Mouse (Mus musculus): ENCODE results near the gene Dpm1.
A peak's percentile ranks its signal among the peaks of the same experiment; 100 is the strongest.

Dpm1 gene

DNA sequence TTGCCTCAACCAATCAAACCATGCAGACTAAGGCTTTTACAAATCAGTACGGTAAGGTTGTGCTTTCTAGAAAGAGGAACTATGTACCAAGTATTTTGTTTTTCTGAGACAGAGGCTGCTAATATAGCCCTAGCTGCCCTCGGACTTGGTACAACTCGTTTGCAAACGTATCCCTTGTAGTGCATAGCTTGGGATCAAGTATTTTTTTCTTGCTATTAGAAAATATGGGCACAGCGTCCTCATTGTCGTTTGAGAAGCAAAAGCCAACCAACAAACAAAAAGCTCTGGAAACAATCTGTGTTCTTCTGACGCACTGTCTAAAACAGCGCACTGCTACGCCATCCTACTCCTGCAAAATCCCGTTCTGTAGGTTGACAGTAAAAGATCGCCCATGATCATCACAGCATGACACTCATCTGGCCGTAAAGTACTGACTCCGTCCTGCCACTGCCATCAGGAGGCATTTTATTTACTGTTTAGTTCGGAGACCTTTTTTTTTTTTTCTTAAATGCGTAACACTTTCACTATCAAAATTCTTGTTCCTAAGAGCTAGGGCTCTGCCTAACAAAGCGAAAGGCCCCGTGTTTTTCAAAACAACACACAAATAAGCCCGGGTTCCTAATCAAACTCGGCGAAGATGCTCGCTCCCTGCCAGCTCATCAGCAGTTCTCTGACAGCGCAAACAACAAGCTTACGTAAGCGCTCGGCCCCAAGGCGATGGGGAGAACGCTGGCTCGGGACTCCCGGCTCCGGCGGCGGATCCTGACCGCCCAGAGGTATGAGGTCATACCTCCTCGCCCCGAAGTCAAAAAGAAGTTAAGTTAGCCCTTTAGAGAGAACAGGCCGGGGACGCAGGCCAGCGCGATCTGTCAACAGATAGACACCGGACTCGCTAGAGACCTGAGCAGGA, 1.0 kb downstream of the Dpm1 start:
- no peak for DNase-seq (ENCODE audit: low read depth)

DNA sequence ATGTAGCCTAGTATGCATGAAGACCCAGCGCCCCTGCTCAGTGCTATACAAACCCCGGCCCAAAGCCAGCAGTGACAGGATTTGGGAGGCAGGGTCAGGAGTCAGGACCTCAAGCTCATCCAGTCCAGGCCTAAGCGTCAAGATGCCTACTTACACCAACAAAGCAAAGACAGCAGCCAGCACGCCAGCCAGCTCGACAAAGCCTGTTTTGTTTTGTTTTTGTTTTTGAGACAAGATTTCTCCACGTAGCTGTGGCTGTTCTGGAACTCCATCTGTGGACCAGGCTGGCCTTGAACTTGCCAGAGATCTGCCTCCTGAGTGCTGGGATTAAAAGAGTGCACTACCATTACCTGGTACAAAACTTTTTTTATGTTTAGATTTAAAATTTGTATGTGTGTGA, 7.1 kb downstream of the Dpm1 start:
- no peak for DNase-seq (ENCODE audit: low read depth)

DNA sequence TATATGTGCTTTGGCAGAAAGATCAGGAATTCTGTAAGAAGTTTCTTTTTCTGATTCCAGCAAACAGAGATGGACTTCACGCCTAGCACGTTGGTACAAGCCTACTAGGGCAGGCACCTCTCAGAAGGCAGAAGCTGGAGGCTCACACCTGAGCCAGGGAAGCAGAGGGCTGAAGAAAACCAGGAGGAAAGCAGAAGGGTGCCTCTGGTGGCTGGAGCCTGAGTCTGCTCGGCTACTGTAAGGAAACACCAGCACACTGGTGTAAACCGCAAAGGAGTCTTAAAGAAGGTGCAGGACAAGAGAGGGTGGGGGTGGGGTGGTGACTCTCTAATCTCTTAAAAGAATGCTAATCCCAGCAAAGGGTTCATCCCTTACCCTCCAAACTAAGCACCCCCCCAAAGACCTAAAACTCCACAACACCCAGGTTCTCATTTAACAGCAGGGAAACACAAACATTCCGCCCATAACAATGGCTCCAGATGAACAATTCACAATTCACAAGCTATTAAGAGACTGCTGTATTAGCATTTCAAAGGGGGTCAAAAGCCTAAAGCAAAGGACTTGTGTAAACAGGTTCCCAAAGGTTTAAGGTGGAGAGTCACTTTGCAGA, 16.5 kb downstream of the Dpm1 start:
- no peak for DNase-seq (ENCODE audit: low read depth)

DNA sequence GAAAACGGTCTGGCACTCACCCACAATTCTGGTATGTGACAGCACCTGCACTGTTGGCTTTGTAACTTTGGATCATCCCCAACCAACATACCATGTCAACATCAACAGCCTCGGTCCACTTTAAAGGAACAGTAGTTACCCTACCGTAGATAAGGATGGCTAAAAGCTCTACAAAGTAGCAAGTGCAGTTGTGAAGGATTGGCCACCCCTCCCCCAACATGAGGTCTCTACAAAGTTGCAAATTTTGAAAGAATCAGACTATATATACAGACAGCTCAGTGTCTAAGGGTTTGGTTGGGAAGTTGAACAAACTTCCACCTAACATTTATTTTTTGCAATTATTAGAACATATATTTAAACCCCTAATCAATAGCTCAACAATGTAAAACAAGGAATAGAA, 22.5 kb downstream of the Dpm1 start:
- DNase-seq (ENCODE audit: low read depth), result no peak

DNA sequence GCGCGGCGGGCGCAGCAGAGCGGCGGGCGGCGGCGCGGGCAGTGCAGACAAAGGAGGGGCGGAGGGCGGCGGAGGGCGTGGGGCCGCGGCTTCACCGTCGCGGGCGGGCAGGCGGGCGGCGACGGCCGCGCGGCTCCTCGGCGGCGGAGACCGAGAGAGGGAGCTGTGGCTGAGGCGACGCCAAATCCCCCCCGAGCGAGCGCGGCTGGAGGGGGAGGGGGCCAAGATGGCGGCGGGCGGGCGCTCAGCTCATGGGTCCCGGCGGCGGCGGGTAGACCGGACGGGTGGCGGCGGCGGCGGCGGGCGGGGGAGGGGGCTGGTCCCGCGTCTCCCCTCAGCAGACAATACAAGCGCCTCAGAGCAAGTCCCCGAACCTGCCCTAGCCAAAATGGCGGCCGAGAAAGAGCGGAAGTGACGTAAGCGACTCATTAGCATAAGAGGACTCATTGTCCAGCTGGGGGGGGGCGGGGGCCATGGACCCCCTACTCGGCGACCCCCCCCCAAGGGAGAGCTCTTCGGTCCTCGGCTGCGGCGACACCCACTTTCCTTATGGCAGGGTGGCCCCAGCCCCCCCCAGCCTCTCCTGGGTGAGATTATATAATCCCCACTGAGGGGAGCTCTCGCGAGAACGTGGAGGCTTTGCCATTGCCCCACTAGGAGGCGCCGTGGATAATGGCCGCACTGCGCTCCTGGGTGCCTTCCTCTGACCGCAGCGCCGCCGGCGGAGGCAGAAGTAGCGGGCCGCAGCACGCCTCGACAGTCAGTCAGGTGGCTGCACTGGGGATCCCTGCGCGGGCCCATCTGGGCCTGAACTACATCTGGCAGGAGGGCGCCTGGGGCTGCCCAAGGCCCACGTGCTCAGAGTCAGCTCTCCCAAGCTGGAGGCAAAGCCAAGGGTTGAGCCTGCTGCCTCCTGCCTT, 23.4 kb downstream of the Dpm1 start, which contains the start of gene Adnp:
Gene Adnp (minus strand): TSS at position 388 of the 920 bp plus-strand sequence.
- DNase-seq (ENCODE audit: low read depth), result peak; percentile 91

DNA sequence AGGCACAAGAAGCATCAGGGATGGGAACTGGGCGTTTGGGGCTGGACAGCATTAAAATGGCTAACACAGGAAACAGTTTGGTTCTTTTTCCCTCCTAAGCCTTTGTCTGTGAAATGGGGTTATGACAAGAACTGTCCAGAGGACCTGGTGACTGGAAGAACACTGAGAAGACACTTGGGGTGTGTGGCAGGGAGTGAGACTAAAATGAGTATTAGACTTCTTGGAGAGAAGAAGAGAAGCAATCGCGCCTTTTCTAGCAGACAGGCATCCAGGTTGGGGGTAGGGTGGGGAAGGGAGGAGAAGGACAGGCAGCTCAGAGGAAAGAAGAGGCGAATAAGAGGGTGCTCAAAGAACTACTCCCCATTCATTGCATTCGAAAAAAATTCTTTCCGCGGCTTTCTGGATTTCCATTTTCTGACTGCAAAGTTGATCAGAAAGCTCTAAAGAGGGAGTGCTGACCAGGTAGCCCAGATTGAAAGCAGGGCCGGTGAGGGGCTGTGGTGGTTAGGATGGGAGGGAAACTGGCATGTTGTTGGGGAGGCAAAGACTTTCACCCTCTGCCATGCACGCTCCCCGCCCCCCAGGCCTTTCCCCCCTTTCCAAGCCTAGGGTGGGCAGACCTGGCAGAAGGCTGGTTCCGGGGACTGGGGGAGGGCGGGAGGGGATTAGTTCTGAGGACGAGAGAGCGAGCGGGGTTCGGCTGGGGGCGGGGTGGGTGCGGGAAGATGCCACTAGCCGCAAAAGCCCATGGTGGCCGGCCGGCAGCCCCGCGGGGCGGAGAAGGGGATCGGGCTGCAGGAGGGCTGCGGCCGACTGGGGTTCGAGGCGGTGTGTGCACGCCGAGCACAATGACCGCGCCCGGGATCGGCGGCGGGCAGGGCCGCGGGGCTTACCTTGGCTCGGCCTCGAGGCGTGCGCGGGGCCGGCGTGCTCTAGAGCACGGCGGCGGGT, 24.4 kb downstream of the Dpm1 start:
- no peak for DNase-seq (ENCODE audit: low read depth)

DNA sequence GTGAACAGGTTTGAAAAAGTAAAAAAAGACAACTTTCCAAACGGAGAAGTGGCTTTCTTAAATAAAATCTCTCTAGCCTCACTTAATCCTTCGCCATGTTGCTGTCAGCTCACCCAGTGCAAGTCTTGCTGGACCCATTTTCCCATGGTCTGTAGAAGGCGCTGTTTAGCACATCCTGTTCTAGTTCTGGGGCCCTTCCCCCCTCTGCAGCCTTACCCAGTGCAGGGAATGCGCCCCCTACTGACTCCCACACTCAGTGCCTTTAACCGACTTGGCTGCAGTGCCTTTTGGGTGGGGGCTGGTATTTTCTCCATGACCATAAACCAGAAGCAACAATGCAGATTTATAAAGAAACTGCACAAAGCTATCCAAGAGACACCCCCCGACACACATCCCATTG, 25.1 kb downstream of the Dpm1 start:
- peak; percentile 94 for DNase-seq (ENCODE audit: low read depth)

DNA sequence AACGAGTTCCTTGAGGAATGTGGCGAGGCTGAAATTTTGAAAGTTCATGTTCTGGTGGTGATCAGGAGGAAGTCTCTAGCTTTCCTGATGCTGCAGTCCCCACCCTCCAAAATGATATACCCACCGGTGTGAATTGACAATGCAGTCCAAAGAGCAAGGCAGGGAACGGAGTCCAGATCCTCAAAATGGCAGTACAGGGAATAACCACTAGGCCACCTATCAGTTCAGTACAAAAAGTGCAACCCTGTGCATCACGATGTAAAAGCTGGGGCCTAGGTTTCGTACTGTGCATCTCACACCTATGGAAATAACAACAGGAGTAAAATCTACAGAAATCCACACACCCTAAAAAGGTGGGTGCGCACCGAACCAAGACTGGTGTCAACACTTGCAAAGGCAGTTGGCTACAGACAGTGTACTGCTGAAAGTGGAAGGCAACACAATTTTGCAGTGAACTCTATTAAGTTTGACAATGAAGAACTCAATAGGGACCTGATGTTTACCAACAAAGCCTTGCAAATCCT, 25.9 kb downstream of the Dpm1 start:
- no peak for DNase-seq (ENCODE audit: low read depth)

DNA sequence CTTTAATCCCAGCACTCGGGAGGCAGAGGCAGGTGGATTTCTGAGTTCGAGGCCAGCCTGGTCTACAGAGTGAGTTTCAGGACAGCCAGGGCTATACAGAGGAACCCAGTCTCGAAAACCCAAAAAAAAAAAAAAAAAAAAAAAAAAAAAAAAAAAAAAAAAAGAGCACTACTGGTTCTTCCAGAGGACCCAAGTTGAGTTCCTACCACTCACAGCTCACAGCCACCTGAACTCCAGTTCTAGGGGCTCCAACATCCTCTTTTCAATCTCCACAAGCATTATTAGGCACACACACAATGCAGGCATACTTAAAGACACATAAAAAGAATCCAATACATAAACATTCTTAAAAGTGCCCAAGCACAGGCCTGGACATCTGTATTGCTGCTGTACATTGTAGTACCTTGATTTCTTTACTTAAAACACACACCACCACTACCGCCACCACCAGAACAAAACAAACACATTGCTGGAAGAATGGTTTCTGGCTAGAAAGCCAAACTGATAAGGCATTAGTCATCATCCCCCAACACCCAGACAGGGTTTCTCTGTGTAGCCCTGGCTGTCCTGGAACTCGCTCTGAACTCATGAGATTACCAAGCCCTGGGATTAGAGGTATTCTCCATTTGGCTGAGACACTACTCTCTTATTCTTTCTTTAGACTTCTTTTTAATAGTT, 30.2 kb downstream of the Dpm1 start:
- peak; percentile 28 for DNase-seq (ENCODE audit: low read depth)

DNA sequence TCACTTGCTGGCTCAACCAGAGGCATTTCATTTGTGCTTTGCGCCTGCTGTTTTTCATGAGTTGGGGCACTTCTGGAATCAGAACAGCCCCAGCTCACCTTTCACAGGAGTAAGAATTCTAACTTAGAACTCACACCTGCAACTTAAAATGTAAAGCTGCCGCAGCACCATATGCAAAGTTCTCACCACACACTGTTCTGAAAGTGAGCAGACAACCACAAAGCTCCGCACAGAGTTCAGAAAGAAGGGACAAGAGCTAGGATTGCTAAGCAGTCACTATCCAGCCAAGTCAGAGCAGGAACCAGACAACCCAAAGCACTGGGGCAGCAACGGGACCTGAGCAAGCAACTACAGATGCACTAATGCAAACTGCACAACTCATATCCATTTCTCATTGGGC, 30.9 kb downstream of the Dpm1 start:
- no peak for DNase-seq (ENCODE audit: low read depth)

DNA sequence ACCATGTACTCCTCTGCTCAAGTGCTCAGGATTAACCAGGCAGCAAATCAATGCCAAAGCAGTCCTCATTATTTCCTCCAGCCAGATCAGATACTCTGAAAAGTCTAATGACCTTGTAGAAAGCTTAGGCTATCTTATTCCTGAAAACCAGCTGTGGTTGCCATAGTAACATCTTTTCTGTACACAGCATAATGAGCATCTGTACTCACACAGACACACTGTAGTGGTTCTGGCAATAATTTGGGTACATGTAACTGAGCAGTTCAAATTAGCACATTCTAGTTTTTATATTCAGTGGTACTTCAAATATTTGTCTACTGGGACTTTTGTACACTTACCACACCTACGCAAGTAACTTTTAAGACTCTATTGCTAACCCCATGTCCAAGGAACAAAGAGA, 32.0 kb downstream of the Dpm1 start:
- no peak for DNase-seq (ENCODE audit: low read depth)

DNA sequence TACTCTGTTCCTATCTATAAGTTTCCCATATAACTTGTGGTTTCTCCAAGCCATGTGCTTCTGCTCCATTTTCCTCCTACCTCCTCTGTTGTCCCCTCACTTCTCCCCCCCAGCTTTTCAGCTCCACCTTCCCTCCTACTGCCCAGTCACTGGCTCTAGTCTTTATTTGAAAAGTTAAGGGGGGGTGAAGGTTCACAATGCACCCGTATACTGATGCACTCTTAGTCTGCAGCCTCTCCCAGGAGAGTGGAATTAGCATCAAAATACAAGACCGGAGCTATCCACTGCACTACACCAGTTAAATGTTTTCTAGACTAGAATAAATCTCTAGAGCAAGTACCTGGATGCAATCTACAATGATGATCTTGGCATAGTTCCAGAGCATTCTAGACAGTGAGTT, 34.7 kb downstream of the Dpm1 start:
- DNase-seq (ENCODE audit: low read depth), result no peak

DNA sequence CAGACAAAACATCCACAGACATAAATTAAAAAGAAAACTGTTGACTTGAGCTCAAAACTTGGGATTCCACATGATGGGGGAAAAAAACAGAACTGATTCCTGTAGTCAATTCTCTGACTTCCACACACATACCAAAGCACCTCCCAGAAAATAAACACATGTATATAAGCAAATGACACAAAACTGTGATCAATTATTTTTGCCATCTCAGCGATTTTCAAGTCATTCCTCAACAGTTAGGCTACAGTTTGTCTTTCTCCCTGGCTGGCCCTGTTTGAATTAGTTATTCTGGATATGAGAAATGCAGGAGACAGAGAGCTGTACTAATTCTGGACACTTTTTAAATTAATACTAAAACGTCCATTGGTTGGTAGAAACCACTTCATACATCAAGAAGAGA, 36.7 kb downstream of the Dpm1 start:
- DNase-seq (ENCODE audit: low read depth), result no peak

DNA sequence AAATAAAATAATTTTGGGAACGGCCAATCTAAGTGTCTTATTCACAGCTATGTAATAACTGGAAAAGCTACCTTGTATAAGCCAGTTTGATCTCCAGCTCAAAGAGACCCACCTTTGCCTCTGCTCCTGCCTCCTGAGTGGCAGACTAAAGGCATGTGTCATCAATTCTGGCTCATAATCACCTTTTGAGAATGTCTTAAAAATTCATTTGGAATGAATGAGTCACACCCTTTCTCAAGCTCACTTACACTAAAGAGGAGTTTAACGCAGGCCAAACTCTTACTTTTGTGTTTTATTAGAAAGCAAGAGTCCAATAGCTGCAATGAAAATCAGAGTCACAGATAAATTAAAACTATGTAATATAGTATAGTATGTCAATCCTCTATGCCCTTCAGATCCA, 38.5 kb downstream of the Dpm1 start:
- no peak for DNase-seq (ENCODE audit: low read depth)

DNA sequence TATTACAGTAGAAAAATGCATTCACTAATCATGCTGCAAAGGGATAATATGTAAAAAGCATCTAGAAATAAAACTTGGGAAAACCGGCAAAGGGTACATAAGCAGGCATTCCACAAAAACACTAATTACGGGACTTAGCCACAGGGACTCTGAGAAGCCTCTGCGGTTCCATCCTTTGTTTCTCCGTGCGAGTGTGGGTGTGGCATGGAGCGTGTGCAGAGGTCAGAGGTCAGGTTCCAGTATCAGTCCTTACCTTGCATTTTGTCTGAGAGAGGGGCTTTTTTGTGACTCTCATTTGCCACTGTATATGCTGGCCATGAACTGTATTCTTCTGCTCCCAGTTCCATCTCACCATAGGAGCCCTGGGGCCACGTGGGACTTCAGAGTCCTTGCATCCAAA, 54.4 kb downstream of the Dpm1 start:
- DNase-seq (ENCODE audit: low read depth), result no peak

DNA sequence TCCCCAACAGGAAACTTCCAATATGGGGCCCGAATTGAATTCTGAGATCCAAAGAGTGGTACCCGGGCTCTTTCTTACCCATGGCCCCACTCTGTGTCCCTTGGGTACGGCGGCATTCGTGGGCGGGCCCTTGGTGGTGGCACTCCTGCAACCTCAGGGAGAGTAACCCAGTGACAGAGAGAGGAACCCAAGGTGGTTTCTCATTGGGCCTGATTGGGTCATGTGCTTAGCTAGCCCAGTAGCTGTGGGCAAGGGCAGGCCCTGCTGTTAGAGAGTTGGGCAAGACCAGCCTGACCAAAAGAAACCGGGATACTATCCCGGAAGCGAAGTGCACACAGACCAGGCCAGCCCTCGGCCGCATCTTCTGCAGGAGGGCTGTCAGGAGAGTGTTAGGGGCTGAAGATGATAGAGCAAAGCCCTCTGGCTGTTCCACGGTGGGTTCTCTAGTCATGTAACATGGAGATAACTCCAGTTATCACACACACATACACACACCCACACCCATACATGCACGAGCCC, 60.2 kb downstream of the Dpm1 start:
- DNase-seq (ENCODE audit: low read depth), result peak; percentile 63

DNA sequence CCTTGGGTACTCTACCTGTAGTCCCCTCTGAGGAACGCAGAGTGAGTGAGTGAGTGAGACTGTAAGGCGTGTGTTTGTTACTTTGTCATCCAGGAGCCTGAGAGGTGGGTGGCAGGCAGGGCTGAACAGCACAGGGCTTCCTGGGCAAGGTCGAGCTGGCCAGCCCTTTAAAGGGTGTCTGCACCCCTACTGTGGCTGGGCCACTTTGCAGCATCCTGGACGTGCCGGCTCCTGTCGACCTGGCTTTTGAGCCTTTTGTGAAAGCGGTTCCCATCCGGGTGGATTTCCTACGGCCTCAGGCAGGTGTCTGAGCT, 60.6 kb downstream of the Dpm1 start:
- no peak for DNase-seq (ENCODE audit: low read depth)

DNA sequence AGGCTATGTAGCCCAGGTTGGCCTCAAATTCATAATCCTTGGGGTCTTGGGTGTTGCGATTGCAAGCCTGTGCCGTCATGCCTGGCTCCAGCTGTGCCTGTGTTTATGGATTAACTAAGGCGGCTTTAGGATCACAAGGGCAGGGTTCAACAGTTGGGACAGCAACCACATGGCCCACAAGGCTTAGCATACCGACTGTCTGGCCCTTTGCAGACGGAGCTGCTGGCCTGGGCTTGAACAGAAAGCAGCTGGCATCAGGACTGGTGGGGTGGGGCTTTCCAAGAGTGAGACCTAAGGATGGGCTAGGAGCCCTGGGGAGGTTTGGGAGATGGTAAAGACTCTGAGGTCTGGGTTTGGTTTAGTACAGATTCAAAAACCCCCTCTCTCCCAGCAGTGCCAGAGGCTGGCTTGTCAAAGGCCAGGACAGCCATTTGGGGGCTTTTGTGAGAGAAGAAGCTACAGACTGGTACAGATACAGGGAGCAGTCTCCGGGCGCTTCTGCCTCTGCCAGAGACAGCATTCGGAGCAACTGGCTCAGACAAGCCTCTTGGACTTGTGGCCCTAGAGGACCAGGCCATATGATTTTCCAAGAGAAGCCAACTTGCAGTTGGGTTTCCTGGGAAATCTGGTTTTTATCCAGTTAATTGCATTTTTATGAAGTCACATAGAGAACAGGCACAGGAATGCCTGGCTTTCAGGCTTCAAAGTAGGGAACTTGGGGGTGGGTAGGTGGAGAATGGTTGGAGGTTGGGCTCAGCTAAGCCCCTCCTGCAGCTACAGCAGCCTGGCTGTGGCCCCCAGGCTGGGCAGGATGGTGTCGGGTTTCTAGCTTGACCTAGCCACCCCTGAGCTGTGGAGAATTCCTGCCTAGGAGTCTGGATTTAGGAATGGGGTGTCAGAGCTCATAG, 61.2 kb downstream of the Dpm1 start:
- no peak for DNase-seq (ENCODE audit: low read depth)

DNA sequence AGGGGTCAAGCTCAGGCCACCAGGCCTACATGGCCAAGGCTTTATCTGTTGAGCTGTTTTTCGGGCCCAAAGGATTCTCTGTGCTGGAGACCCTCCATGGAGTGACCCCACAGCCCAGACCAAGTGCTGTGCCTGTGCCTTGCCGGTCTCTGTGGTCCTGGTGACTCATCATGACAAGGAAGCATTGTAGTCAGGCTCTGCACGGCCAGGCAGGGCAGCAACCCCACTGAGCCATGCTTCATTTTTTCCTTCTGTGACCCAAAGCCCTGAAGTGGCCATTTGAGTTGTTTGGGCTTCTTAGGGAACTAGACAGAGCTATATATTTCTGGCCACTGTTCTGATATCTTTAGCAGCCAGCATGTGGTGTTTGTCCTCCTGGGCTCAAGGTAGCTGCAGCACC, 62.6 kb downstream of the Dpm1 start:
- no peak for DNase-seq (ENCODE audit: low read depth)

Data from c-Kit-positive CD71-positive TER-119-negative erythroid progenitor cells, embryonic 14.5 days (primary cell).